Mouse (Mus musculus): Measurements from ENCODE around the gene Cd4. TPM values are rescaled to one million over a fixed set of nuclear protein-coding genes. Genes with fewer than 3 reads are reported as not detected.
A peak's percentile ranks its signal among the peaks of the same experiment; 100 is the strongest.

Gene Cd4
- total and polyA plus RNA-seq, 2 experiments from 2014 or later: 0.25 to 2.8 TPM

- H3K4me1 ChIP-seq (ENCODE audit: insufficient read depth, low read length): peaks cover 19% of the 10 kb centered on the region
- peak overlapping the region; percentile 19; the same call in 1 of the 2 replicates for H3K9ac ChIP-seq (replicated peaks; ENCODE audit: low read length, poor library complexity, severe bottlenecking)
- ATAC-seq (ENCODE audit: low FRiP score) (no peak), DNase-seq (ENCODE audit: low spot score) (peak; percentile 46)
- H3K36me3 ChIP-seq (ENCODE audit: insufficient read depth, low read length): peaks cover 5% of the 10 kb centered on the region; the same call in 1 of the 2 replicates
- 60% methylated on average over 15 of the region's 18 CpGs for WGBS
- no peak for TF ChIP-seq CTCF (IDR thresholded peaks at IDR 0.05)
- no peak overlapping the region for H3K4me2 ChIP-seq (ENCODE audit: low read depth, low read length, poor library complexity, severe bottlenecking)
- no peaks in the 10 kb centered on the region for H3K27me3 ChIP-seq (ENCODE audit: insufficient read depth, low read length)
- no peak overlapping the region for H3K4me3 ChIP-seq (ENCODE audit: low read depth, low read length)
- peak overlapping the region; percentile 97 for H3K27ac ChIP-seq (ENCODE audit: low read depth, low read length)
- H3K9me3 ChIP-seq (ENCODE audit: low read length): no peaks in the 10 kb centered on the region
Observed at GRCm38 (mm10) chr6:124865766-124866362, 22.2 kb downstream of the Cd4 start.

DNA sequence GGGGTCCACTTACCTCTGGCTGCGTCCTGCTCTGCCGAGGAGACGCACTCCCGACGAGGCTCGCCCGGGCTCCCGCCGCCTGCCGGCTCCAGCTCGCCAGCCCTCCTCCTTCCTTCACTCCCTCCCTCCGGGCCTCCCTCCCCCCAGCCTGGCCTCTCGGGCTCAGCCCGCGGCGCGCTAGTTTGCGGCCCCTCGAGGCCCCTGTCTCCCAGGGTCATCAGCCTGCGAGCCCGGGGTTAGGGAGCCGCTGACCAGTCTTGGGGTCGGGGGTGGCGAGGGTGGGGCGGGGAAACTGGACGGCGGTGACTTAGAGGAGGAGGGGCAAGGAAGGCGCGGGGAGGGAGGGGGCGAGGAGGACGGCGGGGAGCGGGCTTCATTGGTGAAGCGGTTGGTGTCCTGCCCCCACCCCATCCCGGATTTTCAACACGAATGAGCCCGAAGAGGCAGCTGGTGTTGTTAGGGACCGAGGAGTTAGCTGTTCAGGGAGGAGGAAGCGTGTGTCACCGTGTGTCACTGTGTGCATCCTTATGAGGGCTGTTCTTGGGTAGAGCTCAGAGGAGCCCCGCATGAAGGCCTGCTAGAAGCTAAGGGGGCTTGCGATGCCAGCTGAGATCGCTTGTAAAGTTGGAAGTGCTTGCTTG, 24.2 kb downstream of the Cd4 start, which contains the start of gene Gpr162:
Gene Gpr162, minus strand, starts transcription at position 326 of the 641 bp plus-strand sequence.
- ATAC-seq (ENCODE audit: low FRiP score) (peak; percentile 64), DNase-seq (ENCODE audit: low spot score) (peak; percentile 81)
- peak within 1 kb of the TSS; percentile 93 for H3K9ac ChIP-seq (replicated peaks; ENCODE audit: low read length, poor library complexity, severe bottlenecking)
- peaks cover 27% of the 10 kb centered on the region for H3K4me1 ChIP-seq (ENCODE audit: insufficient read depth, low read length)
- peak within 1 kb of the TSS; percentile 97 for H3K27ac ChIP-seq (ENCODE audit: low read depth, low read length)
- H3K36me3 ChIP-seq (ENCODE audit: insufficient read depth, low read length): peaks cover 7% of the 10 kb centered on the region; the same call in 1 of the 2 replicates
- H3K4me2 ChIP-seq (ENCODE audit: low read depth, low read length, poor library complexity, severe bottlenecking): peak within 1 kb of the TSS; percentile 75
- peak; percentile 30 for TF ChIP-seq CTCF (IDR thresholded peaks at IDR 0.05)
- H3K9me3 ChIP-seq (ENCODE audit: low read length): no peaks in the 10 kb centered on the region
- WGBS: under 1% methylated on average over 31 of the region's 43 CpGs
- no peaks in the 10 kb centered on the region for H3K27me3 ChIP-seq (ENCODE audit: insufficient read depth, low read length)
- H3K4me3 ChIP-seq (ENCODE audit: low read depth, low read length): peak within 1 kb of the TSS; percentile 72

DNA sequence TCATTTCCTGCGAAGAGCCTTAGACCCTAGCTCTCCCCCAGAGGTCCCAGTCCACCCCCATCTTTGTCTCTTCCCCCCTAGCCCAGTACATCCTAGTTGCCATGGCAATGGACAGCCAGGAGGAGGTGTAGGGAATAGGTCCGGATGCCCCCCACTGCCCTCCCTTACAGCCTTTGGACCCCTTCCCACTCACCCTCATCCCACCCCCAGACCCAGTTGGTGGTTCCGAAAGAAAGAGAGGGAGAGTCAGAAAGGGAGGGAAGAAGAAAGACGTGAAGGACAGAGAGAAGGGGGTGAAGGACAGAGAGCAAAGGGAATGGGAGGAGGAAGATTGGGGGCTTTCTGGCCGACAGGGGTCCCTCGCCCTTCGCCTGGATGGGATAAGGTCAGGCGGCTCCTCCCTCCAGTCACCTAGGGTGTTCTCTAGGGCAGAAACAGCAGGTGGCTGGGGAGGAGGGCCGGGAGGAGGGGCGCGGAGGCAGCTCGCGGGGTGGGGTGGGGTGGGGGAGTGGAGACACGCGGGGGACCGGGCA, 24.8 kb downstream of the Cd4 start:
- 0% methylated on average over 13 of the region's 16 CpGs for WGBS
- DNase-seq (ENCODE audit: low spot score) (no peak), ATAC-seq (ENCODE audit: low FRiP score) (peak; percentile 52)
- peak; percentile 41 for TF ChIP-seq CTCF (IDR thresholded peaks at IDR 0.05)
- H3K4me3 ChIP-seq (ENCODE audit: low read depth, low read length): peak overlapping the region; percentile 72
- no peaks in the 10 kb centered on the region for H3K27me3 ChIP-seq (ENCODE audit: insufficient read depth, low read length)
- H3K4me2 ChIP-seq (ENCODE audit: low read depth, low read length, poor library complexity, severe bottlenecking): peak overlapping the region; percentile 75
- H3K36me3 ChIP-seq (ENCODE audit: insufficient read depth, low read length): peaks cover 7% of the 10 kb centered on the region; the same call in 1 of the 2 replicates
- H3K9ac ChIP-seq (replicated peaks; ENCODE audit: low read length, poor library complexity, severe bottlenecking): peak overlapping the region; percentile 93
- peaks cover 31% of the 10 kb centered on the region for H3K4me1 ChIP-seq (ENCODE audit: insufficient read depth, low read length)
- no peaks in the 10 kb centered on the region for H3K9me3 ChIP-seq (ENCODE audit: low read length)
- H3K27ac ChIP-seq (ENCODE audit: low read depth, low read length): peak overlapping the region; percentile 97

- peak overlapping the region; percentile 72 for H3K4me3 ChIP-seq (ENCODE audit: low read depth, low read length)
- H3K36me3 ChIP-seq (ENCODE audit: insufficient read depth, low read length): peaks cover 7% of the 10 kb centered on the region; the same call in 1 of the 2 replicates
- H3K4me2 ChIP-seq (ENCODE audit: low read depth, low read length, poor library complexity, severe bottlenecking): peak overlapping the region; percentile 75
- no peaks in the 10 kb centered on the region for H3K27me3 ChIP-seq (ENCODE audit: insufficient read depth, low read length)
- peak overlapping the region; percentile 97 for H3K27ac ChIP-seq (ENCODE audit: low read depth, low read length)
- no peaks in the 10 kb centered on the region for H3K9me3 ChIP-seq (ENCODE audit: low read length)
- peak overlapping the region; percentile 93 for H3K9ac ChIP-seq (replicated peaks; ENCODE audit: low read length, poor library complexity, severe bottlenecking)
- TF ChIP-seq CTCF (IDR thresholded peaks at IDR 0.05): no peak
- ATAC-seq (ENCODE audit: low FRiP score) (no peak), DNase-seq (ENCODE audit: low spot score) (no peak)
- 8% methylated on average over 8 of the region's 8 CpGs for WGBS
- peaks cover 32% of the 10 kb centered on the region for H3K4me1 ChIP-seq (ENCODE audit: insufficient read depth, low read length)
Observed at GRCm38 (mm10) chr6:124862406-124863124, 25.5 kb downstream of the Cd4 start.

DNA sequence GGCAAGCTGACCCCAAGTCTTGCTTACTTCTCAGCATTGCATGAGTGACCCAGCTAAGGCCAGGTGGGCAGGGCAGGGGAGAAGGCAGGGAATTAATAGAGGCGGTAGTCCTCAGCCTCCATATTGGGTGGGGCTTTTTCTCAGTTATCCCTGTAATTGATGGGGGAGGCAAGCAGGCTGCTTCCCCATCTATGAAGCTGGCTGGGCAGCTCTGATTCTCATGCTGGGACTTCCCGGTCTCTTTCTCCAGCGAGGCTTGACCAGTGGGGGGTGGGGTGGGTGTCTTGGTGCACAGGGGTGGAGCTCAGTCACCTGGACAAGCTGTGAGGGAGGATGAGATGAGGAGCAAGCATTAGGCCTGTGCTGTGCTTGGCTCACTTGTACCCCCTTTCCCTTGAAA, 26.2 kb downstream of the Cd4 start:
- Histone ChIP-seq H3K36me3 (ENCODE audit: insufficient read depth, low read length) (peaks cover 7% of the 10 kb centered on the region; the same call in 1 of the 2 replicates), H3K4me3 (ENCODE audit: low read depth, low read length) (peak overlapping the region; percentile 72), H3K9me3 (ENCODE audit: low read length) (no peaks in the 10 kb centered on the region), H3K27me3 (ENCODE audit: insufficient read depth, low read length) (no peaks in the 10 kb centered on the region), H3K9ac (replicated peaks; ENCODE audit: low read length, poor library complexity, severe bottlenecking) (peak overlapping the region; percentile 93), H3K4me1 (ENCODE audit: insufficient read depth, low read length) (peaks cover 32% of the 10 kb centered on the region), H3K27ac (ENCODE audit: low read depth, low read length) (peak overlapping the region; percentile 97), H3K4me2 (ENCODE audit: low read depth, low read length, poor library complexity, severe bottlenecking) (peak overlapping the region; percentile 75)
- ATAC-seq (ENCODE audit: low FRiP score) (no peak), DNase-seq (ENCODE audit: low spot score) (no peak)
- WGBS: 36% methylated on average over 3 of the region's 3 CpGs
- no peak for TF ChIP-seq CTCF (IDR thresholded peaks at IDR 0.05)

Data from midbrain, postnatal 0 days (tissue).